Mouse (Mus musculus) hindbrain, postnatal 0 days (tissue): ENCODE data around the gene Rprd2. TPM values are rescaled to one million over a fixed set of nuclear protein-coding genes. Genes with fewer than 3 reads are reported as not detected.
A peak's percentile ranks its signal among the peaks of the same experiment; 100 is the strongest.

Source experiments
- ATAC-seq: fragments of 200-750 bp; cut with Nextera tagmentation; 2 replicates; pipeline ENCODE4 v1.8.0; 2017; ENCODE audit warnings: mild to moderate bottlenecking, moderate TSS enrichment, moderate library complexity
- DNase-seq: peaks from one replicate; pipeline ENCODE4 v3.0.0-alpha.2; 2015; ENCODE audit warnings: low spot score
- H3K27ac ChIP-seq: fragments of 300-500 bp; sonication (generic); 2 replicates; pipeline ENCODE4 v1.5.1; 2014; ENCODE audit warnings: mild to moderate bottlenecking
- H3K27me3 ChIP-seq: fragments of 300-500 bp; sonication (generic); 2 replicates; pipeline ENCODE4 v1.6.1; 2014; ENCODE audit warnings: low read length, mixed read lengths; ENCODE audit not compliant: insufficient read depth
- H3K36me3 ChIP-seq: fragments of 300-500 bp; sonication (generic); 2 replicates; pipeline ENCODE4 v1.6.1; 2014; ENCODE audit warnings: low read length, mixed read lengths; ENCODE audit not compliant: insufficient read depth
- H3K4me1 ChIP-seq: fragments of 300-500 bp; sonication (generic); 2 replicates; pipeline ENCODE4 v1.6.1; 2014; ENCODE audit warnings: antibody characterized with exemption, low read length, mixed read lengths; ENCODE audit not compliant: insufficient read depth
- H3K4me2 ChIP-seq: fragments of 300-500 bp; sonication (generic); 2 replicates; pipeline ENCODE4 v1.6.1; 2014; ENCODE audit warnings: low read depth, mild to moderate bottlenecking, low read length, moderate library complexity, mixed read lengths
- H3K4me3 ChIP-seq: fragments of 300-500 bp; sonication (generic); 2 replicates; pipeline ENCODE4 v1.5.1; 2014; ENCODE audit warnings: low read length
- H3K9ac ChIP-seq: fragments of 300-500 bp; sonication (generic); replicated peaks from 2 replicates; pipeline ENCODE4 v1.6.1; 2014; ENCODE audit warnings: mild to moderate bottlenecking, low read length, moderate library complexity, mixed read lengths
- H3K9me3 ChIP-seq: fragments of 300-500 bp; sonication (generic); 2 replicates; pipeline ENCODE4 v1.6.1; 2016; ENCODE audit warnings: low read length, mixed read lengths
- CTCF ChIP-seq: IDR thresholded peaks from 2 replicates; pipeline ENCODE4 v1.5.1; 2016; ENCODE audit warnings: antibody characterized with exemption, control low read depth, low read depth
- WGBS: fragments of 180-500 bp; shearing (Covaris S2); extraction: QIAGEN DNeasy Blood & Tissue Kit; methylation state at CpG from one replicate; pipeline ENCODE4 v1.1.7; 2014; 5-methylcytosine and 5-hydroxymethylcytosine counted together
- polyA plus RNA-seq: library from polyadenylated mRNA; unstranded; fragments of >200 nt; fragmentation: Nextera tagmentation; extraction: Ambion mirVana; gene quantifications from 2 replicates; pipeline ENCODE4 v1.2.1, GENCODE M21; 2015
- total RNA-seq: library from RNA; depleted of rRNA; stranded (reverse); fragments of >200 nt; gene quantifications from 2 replicates; pipeline ENCODE4 v1.2.3, GENCODE M21; 2014

Gene Rprd2
- total and polyA plus RNA-seq, 2 experiments from 2014 or later, result 21.2 to 24.3 TPM

- 66% methylated on average over 4 of the region's 4 CpGs for WGBS
- no peak for DNase-seq
- peaks cover 28% of the 10 kb centered on the region for H3K36me3 ChIP-seq
These were observed 56.9 kb downstream of the Rprd2 start for GRCm38 (mm10) chr3:95761771-95762170.

GRCm38 (mm10) chr3:95760656-95761055 is 58.0 kb downstream of the Rprd2 start:
- no peaks in the 10 kb centered on the region for H3K27me3 ChIP-seq
- H3K9ac ChIP-seq, result no peak overlapping the region
- H3K4me2 ChIP-seq, result no peak overlapping the region
- peaks cover 21% of the 10 kb centered on the region for H3K36me3 ChIP-seq
- no peak for DNase-seq
- H3K9me3 ChIP-seq, result no peaks in the 10 kb centered on the region
- ATAC-seq, result no peak
- H3K27ac ChIP-seq, result no peak overlapping the region
- no peak overlapping the region for H3K4me3 ChIP-seq
- no peaks in the 10 kb centered on the region for H3K4me1 ChIP-seq
- no peak for TF ChIP-seq CTCF

More at GRCm38 (mm10) chr3:95761771-95762170, 56.9 kb downstream of the Rprd2 start:
- Histone ChIP-seq H3K9me3 (no peaks in the 10 kb centered on the region), H3K27me3 (no peaks in the 10 kb centered on the region), H3K4me1 (no peaks in the 10 kb centered on the region), H3K27ac (no peak overlapping the region), H3K9ac (no peak overlapping the region), H3K4me3 (no peak overlapping the region), H3K4me2 (no peak overlapping the region)
- no peak for TF ChIP-seq CTCF
- ATAC-seq, result no peak

GRCm38 (mm10) chr3:95760106-95760505 is 58.6 kb downstream of the Rprd2 start, which contains the start of gene Tars2:
Gene Tars2 (minus strand): TSS chr3:95760206.
- 87% methylated on average over 6 of the region's 6 CpGs for WGBS
- ATAC-seq (no peak), DNase-seq (no peak)
- H3K4me2 ChIP-seq, result no peak within 1 kb of the TSS
- TF ChIP-seq CTCF, result no peak
- no peaks in the 10 kb centered on the region for H3K4me1 ChIP-seq
- H3K27ac ChIP-seq, result no peak within 1 kb of the TSS
- peaks cover 16% of the 10 kb centered on the region for H3K36me3 ChIP-seq
- H3K9me3 ChIP-seq, result no peaks in the 10 kb centered on the region
- no peak within 1 kb of the TSS for H3K9ac ChIP-seq
- no peaks in the 10 kb centered on the region for H3K27me3 ChIP-seq
- H3K4me3 ChIP-seq, result no peak within 1 kb of the TSS

- no peak for DNase-seq
- Histone ChIP-seq H3K27ac (no peak overlapping the region), H3K36me3 (peaks cover 1% of the 10 kb centered on the region; the same call in 1 of the 2 replicates), H3K9me3 (no peaks in the 10 kb centered on the region), H3K9ac (no peak overlapping the region), H3K27me3 (no peaks in the 10 kb centered on the region), H3K4me1 (peaks cover 2% of the 10 kb centered on the region; the same call in 1 of the 2 replicates), H3K4me3 (no peak overlapping the region), H3K4me2 (no peak overlapping the region)
- 58% methylated on average over 9 of the region's 9 CpGs for WGBS
- no peak for ATAC-seq
- TF ChIP-seq CTCF, result no peak
These were observed 60.0 kb downstream of the Rprd2 start for GRCm38 (mm10) chr3:95758467-95759218.

- Histone ChIP-seq H3K27me3 (no peaks in the 10 kb centered on the region), H3K4me2 (no peak overlapping the region), H3K27ac (no peak overlapping the region), H3K4me1 (peaks cover 3% of the 10 kb centered on the region; the same call in 1 of the 2 replicates), H3K9ac (no peak overlapping the region), H3K9me3 (no peaks in the 10 kb centered on the region), H3K36me3 (peaks cover 6% of the 10 kb centered on the region; the same call in 1 of the 2 replicates), H3K4me3 (no peak overlapping the region)
- no peak for DNase-seq
- no peak for ATAC-seq
- WGBS, result 82% methylated on average over 2 of the region's 2 CpGs
- TF ChIP-seq CTCF, result no peak
These were observed 61.9 kb downstream of the Rprd2 start for GRCm38 (mm10) chr3:95756808-95757207.

GRCm38 (mm10) chr3:95754345-95755206 is 64.1 kb downstream of the Rprd2 start:
- ATAC-seq, result peak; percentile 100
- under 1% methylated on average over 30 of the region's 30 CpGs for WGBS

More at GRCm38 (mm10) chr3:95754345-95755206, 64.1 kb downstream of the Rprd2 start:
- no peak for TF ChIP-seq CTCF
- peak overlapping the region; percentile 65 for H3K27ac ChIP-seq
- peaks cover 3% of the 10 kb centered on the region; the same call in 1 of the 2 replicates for H3K4me1 ChIP-seq
- H3K9me3 ChIP-seq, result no peaks in the 10 kb centered on the region
- H3K4me2 ChIP-seq, result peak overlapping the region; percentile 88
- DNase-seq, result peak; percentile 96
- peak overlapping the region; percentile 68 for H3K4me3 ChIP-seq
- peaks cover 28% of the 10 kb centered on the region for H3K36me3 ChIP-seq
- H3K9ac ChIP-seq, result peak overlapping the region; percentile 58
- no peaks in the 10 kb centered on the region for H3K27me3 ChIP-seq
